ENCODE assay signal across 8 mouse cellular contexts in genomic region chr2:25496462-25496861, GRCm38 (mm10). TPM values are rescaled to one million over a fixed set of nuclear protein-coding genes. Genes with fewer than 3 reads are reported as not detected.
DNase-seq lines count a peak whose midpoint lies in the region; TF ChIP-seq lines count a peak whose summit lies in the region.
"Had no signal": no experiment of that assay in that cellular context is flagged by ENCODE, and none has a peak within 500 bp of the region (broad histone marks: within the 10 kb centered on the region; RNA-seq: fewer than 3 reads in every experiment).

No protein-coding gene starts in this region.

- H3K4me3 ChIP-seq in C2C12 (ENCODE audit: insufficient read depth, poor library complexity, severe bottlenecking), result no peak overlapping the region

- no peak overlapping the region for H3ac ChIP-seq in C2C12 (ENCODE audit: control insufficient read depth, insufficient read length, low read depth)

- peaks cover 6% of the 10 kb centered on the region for H3K79me3 ChIP-seq in C2C12 (ENCODE audit: low read depth)

- peak; percentile 21 for TF ChIP-seq CTCF in C2C12 (IDR thresholded peaks at IDR 0.05; ENCODE audit: control insufficient read depth, insufficient read depth, insufficient read length)

- peak; percentile 31 for DNase-seq in kidney, postnatal 10 days
- no peak for DNase-seq in kidney, adult 18-20 months
- peak; percentile 84 for DNase-seq in NIH3T3 (ENCODE audit: low read depth)
- DNase-seq in induced T-regulatory cell, adult 2 months (ENCODE audit: low read depth), result peak; percentile 66
- no peak for DNase-seq in left cerebral cortex, postnatal 10 days (ENCODE audit: extremely low spot score in 1 of 2, low spot score in 2 of 2)
- DNase-seq in gastrocnemius, postnatal 14 days, result no peak

- H3K79me2 ChIP-seq in C2C12 (ENCODE audit: control insufficient read depth, insufficient read depth), result peaks cover 8% of the 10 kb centered on the region

- intact Hi-C loops in left cerebral cortex, postnatal 10 days (cut with DNase I), result loop anchor here (5.0 kb wide), 1 partner anchor 74 kb away; the partner anchor contains the start of gene Fut7
- intact Hi-C loops in gastrocnemius, postnatal 14 days (cut with DNase I; ENCODE audit: low total_unique reads), result no loop called here

- H3K27me3 ChIP-seq in C2C12 (ENCODE audit: control insufficient read depth, insufficient read depth, insufficient read length), result peaks cover 3% of the 10 kb centered on the region

- H3K36me3 ChIP-seq in C2C12 (ENCODE audit: control insufficient read depth, insufficient read depth), result no peaks in the 10 kb centered on the region

TF ChIP-seq in C2C12, 6 proteins besides CTCF, POLR2A, EP300 and RAD21:
- no peak for TF ChIP-seq MYOG (IDR thresholded peaks at IDR 0.05; ENCODE audit: control insufficient read depth, extremely low read depth, insufficient read length)
- no peak for TF ChIP-seq MYOD1 (IDR thresholded peaks at IDR 0.05; ENCODE audit: control insufficient read depth, insufficient read length, low read depth)
- TF ChIP-seq FOSL1 (IDR thresholded peaks at IDR 0.05; ENCODE audit: insufficient read depth, low read length, poor library complexity, severe bottlenecking), result no peak
- TF ChIP-seq MAX (IDR thresholded peaks at IDR 0.05), result no peak
- TF ChIP-seq USF1 (IDR thresholded peaks at IDR 0.05; ENCODE audit: low read depth), result no peak
- TF ChIP-seq CEBPB (IDR thresholded peaks at IDR 0.05; ENCODE audit: low read depth), result no peak

RNA-seq across cellular contexts. Expression of gene Lcn12, which starts 2.8 kb away (rescaled TPM):
- polyA plus RNA-seq in C2C12 (2012; fragmentation: generic; extraction: Trizol), result not detected
- not detected for total RNA-seq in left cerebral cortex, postnatal 10 days (2021)
- total RNA-seq in gastrocnemius, postnatal 14 days (2021), result not detected
- total RNA-seq: common myeloid progenitor, adult 5-6 weeks had no signal

RNA-seq across cellular contexts. Expression of gene Fbxw5, which starts 4.1 kb away (rescaled TPM):
- polyA plus RNA-seq in C2C12 (2012; fragmentation: generic; extraction: Trizol), result 35.8 TPM
- total RNA-seq in left cerebral cortex, postnatal 10 days (2021), result 100 to 1,000 TPM; 127 TPM
- 10 to 100 TPM; 68.6 to 70.5 TPM for total RNA-seq in gastrocnemius, postnatal 14 days (2021)

RNA-seq across cellular contexts. Expression of gene C8g, which starts 5.1 kb away (rescaled TPM):
- 0.32 TPM for polyA plus RNA-seq in C2C12 (2012; fragmentation: generic; extraction: Trizol)
- 1 to 10 TPM; 1.2 to 2.3 TPM for total RNA-seq in left cerebral cortex, postnatal 10 days (2021)
- total RNA-seq in gastrocnemius, postnatal 14 days (2021), result under 1 TPM; 0.91 to 0.98 TPM

RNA-seq across cellular contexts. Expression of gene Ptgds, which starts 26.6 kb away (rescaled TPM):
- not detected for polyA plus RNA-seq in C2C12 (2012; fragmentation: generic; extraction: Trizol)
- 1,000 to 10,000 TPM; 1,004 to 1,053 TPM for total RNA-seq in left cerebral cortex, postnatal 10 days (2021)
- total RNA-seq in gastrocnemius, postnatal 14 days (2021), result 1 to 10 TPM; 1.3 to 1.4 TPM
- total RNA-seq: common myeloid progenitor, adult 5-6 weeks had no signal

RNA-seq across cellular contexts. Expression of gene Paxx, which starts 35.6 kb away (rescaled TPM):
- 12.3 TPM for polyA plus RNA-seq in C2C12 (2012; fragmentation: generic; extraction: Trizol)
- total RNA-seq in left cerebral cortex, postnatal 10 days (2021), result 10 to 100 TPM; 72.0 to 79.5 TPM
- total RNA-seq in gastrocnemius, postnatal 14 days (2021), result 10 to 100 TPM; 15.7 to 18.9 TPM

Comparison
In these comparisons a context has a peak if more than half of its experiments do, and no peak if none do; other contexts are left out.
1. DNase-seq: peak in kidney, postnatal 10 days (single experiment), NIH3T3 (single experiment) and induced T-regulatory cell, adult 2 months (single experiment); none in kidney, adult 18-20 months (single experiment), left cerebral cortex, postnatal 10 days (0 of 2) and gastrocnemius, postnatal 14 days (single experiment).